Mouse (Mus musculus) MEL (cell line): ENCODE results near the gene Mrps26. TPM values are rescaled to one million over a fixed set of nuclear protein-coding genes. Genes with fewer than 3 reads are reported as not detected.
A peak's percentile ranks its signal among the peaks of the same experiment; 100 is the strongest.

Experiments
- DNase-seq: peaks from one replicate; pipeline ENCODE4 v3.0.0; 2011; ENCODE audit warnings: low read depth, low spot score
- H3K27ac ChIP-seq: 2 replicates; pipeline ENCODE4 v1.5.1; 2012; ENCODE audit warnings: low read depth, mild to moderate bottlenecking, control low read depth, low read length, moderate library complexity; ENCODE audit not compliant: control insufficient read depth
- H3K27me3 ChIP-seq, 2 experiments: fragments of 150-350 bp in 1 of 2; sonication (generic) in 1 of 2; 2 replicates each; pipeline ENCODE4 v1.6.1; 2012; ENCODE audit warnings: low read length in 2 of 2, mild to moderate bottlenecking in 2 of 2, improper control_type of control experiment in 1 of 2, moderate library complexity in 1 of 2; ENCODE audit not compliant: insufficient read depth in 2 of 2, control insufficient read depth in 1 of 2
- H3K36me3 ChIP-seq, 2 experiments: 2 replicates each; pipeline ENCODE4 v1.6.1; 2012 to 2014; ENCODE audit warnings: low read length in 2 of 2, improper control_type of control experiment in 1 of 2, inconsistent platforms in 1 of 2, mild to moderate bottlenecking in 1 of 2; ENCODE audit not compliant: insufficient read depth in 2 of 2, control insufficient read depth in 1 of 2
- H3K4me1 ChIP-seq, 2 experiments: fragments of 150-350 bp in 1 of 2; sonication (generic) in 1 of 2; 2 replicates each; pipeline ENCODE4 v1.6.1; 2012; ENCODE audit warnings: low read length in 2 of 2, improper control_type of control experiment in 1 of 2, mild to moderate bottlenecking in 1 of 2; ENCODE audit not compliant: insufficient read depth in 2 of 2, control insufficient read depth in 1 of 2
- H3K4me3 ChIP-seq, 2 experiments: fragments of 150-350 bp in 1 of 2; sonication (generic) in 1 of 2; 2 replicates each; pipeline ENCODE4 v1.5.1; 2012; ENCODE audit warnings: low read depth in 2 of 2, low read length in 2 of 2, mild to moderate bottlenecking in 2 of 2, moderate library complexity in 2 of 2, control low read depth in 1 of 2, improper control_type of control experiment in 1 of 2; ENCODE audit not compliant: control insufficient read depth in 1 of 2, insufficient read depth in 1 of 2
- H3K79me2 ChIP-seq: 2 replicates; pipeline ENCODE4 v1.6.1; 2012; ENCODE audit warnings: mild to moderate bottlenecking, low read length, moderate library complexity; ENCODE audit not compliant: control insufficient read depth, poor library complexity, insufficient read depth
- H3K9ac ChIP-seq: 2 replicates; pipeline ENCODE4 v1.6.1; 2012; ENCODE audit warnings: low read depth, mild to moderate bottlenecking, control low read depth, low read length, moderate library complexity; ENCODE audit not compliant: control insufficient read depth, poor library complexity, severe bottlenecking
- H3K9me3 ChIP-seq: fragments of 150-350 bp; sonication (generic); replicated peaks from 2 replicates; pipeline ENCODE4 v1.6.1; 2012; ENCODE audit warnings: mild to moderate bottlenecking, low read length, improper control_type of control experiment, moderate library complexity; ENCODE audit not compliant: insufficient read depth
- BHLHE40 ChIP-seq: IDR thresholded peaks from 2 replicates; pipeline ENCODE4 v1.6.1; 2012; ENCODE audit warnings: low read depth, mild to moderate bottlenecking, inconsistent platforms, low read length, improper control_type of control experiment, borderline replicate concordance
- CHD1 ChIP-seq: IDR thresholded peaks from 2 replicates; pipeline ENCODE4 v1.6.1; 2012; ENCODE audit warnings: low read depth, mild to moderate bottlenecking, inconsistent platforms, low read length, improper control_type of control experiment
- CTCF ChIP-seq, 3 experiments: IDR thresholded peaks in 2 of 3; conservative IDR thresholded peaks in 1 of 3; 2 replicates each; pipeline ENCODE4 v1.5.1; 2011 to 2012; ENCODE audit warnings: low read length in 3 of 3, low read depth in 2 of 3, mild to moderate bottlenecking in 2 of 3, improper control_type of control experiment in 1 of 3, inconsistent platforms in 1 of 3, mixed read lengths in 1 of 3, moderate library complexity in 1 of 3; ENCODE audit not compliant: control insufficient read depth in 1 of 3, insufficient read depth in 1 of 3, poor library complexity in 1 of 3, severe bottlenecking in 1 of 3
- E2F4 ChIP-seq: IDR thresholded peaks from 2 replicates; pipeline ENCODE4 v1.6.1; 2011; ENCODE audit warnings: low read depth, low read length, improper control_type of control experiment, borderline replicate concordance
- ELF1 ChIP-seq: IDR thresholded peaks from 2 replicates; pipeline ENCODE4 v1.6.1; 2014; ENCODE audit warnings: low read depth, mild to moderate bottlenecking, inconsistent platforms, low read length, improper control_type of control experiment, moderate library complexity
- EP300 ChIP-seq, 2 experiments: IDR thresholded peaks; 2 replicates each; pipeline ENCODE4 v1.6.1; 2011; ENCODE audit warnings: improper control_type of control experiment in 2 of 2, low read length in 2 of 2, low read depth in 1 of 2, mild to moderate bottlenecking in 1 of 2
- ETS1 ChIP-seq: IDR thresholded peaks from 2 replicates; pipeline ENCODE4 v1.6.1; 2012; ENCODE audit warnings: low read depth, mild to moderate bottlenecking, inconsistent platforms, low read length, improper control_type of control experiment, moderate library complexity
- HCFC1 ChIP-seq: IDR thresholded peaks from 2 replicates; pipeline ENCODE4 v1.6.1; 2012; ENCODE audit warnings: low read depth, mild to moderate bottlenecking, inconsistent platforms, low read length, improper control_type of control experiment, moderate library complexity
- MAX ChIP-seq: IDR thresholded peaks from 2 replicates; pipeline ENCODE4 v1.6.1; 2011; ENCODE audit warnings: low read length, improper control_type of control experiment
- MXI1 ChIP-seq: IDR thresholded peaks from 2 replicates; pipeline ENCODE4 v1.6.1; 2011; ENCODE audit warnings: mild to moderate bottlenecking, low read depth, low read length, improper control_type of control experiment
- MYB ChIP-seq: IDR thresholded peaks from 2 replicates; pipeline ENCODE4 v1.6.1; 2011; ENCODE audit warnings: mild to moderate bottlenecking, low read depth, low read length, improper control_type of control experiment
- MYC ChIP-seq: IDR thresholded peaks from 2 replicates; pipeline ENCODE4 v1.6.1; 2011; ENCODE audit warnings: low read depth, mild to moderate bottlenecking, low read length, improper control_type of control experiment, moderate library complexity
- NELFE ChIP-seq: IDR thresholded peaks from 2 replicates; pipeline ENCODE4 v1.6.1; 2011; ENCODE audit warnings: low read depth, low read length, improper control_type of control experiment
- POLR2A ChIP-seq, 2 experiments: IDR thresholded peaks; 2 replicates each; pipeline ENCODE4 v1.6.1; 2011 to 2012; ENCODE audit warnings: low read length in 2 of 2, mild to moderate bottlenecking in 2 of 2, control low read depth in 1 of 2, improper control_type of control experiment in 1 of 2, low read depth in 1 of 2, moderate library complexity in 1 of 2; ENCODE audit not compliant: control insufficient read depth in 1 of 2, insufficient read depth in 1 of 2, poor library complexity in 1 of 2
- RAD21 ChIP-seq: IDR thresholded peaks from 2 replicates; pipeline ENCODE4 v1.6.1; 2011; ENCODE audit warnings: mild to moderate bottlenecking, low read depth, low read length, improper control_type of control experiment
- SIN3A ChIP-seq: IDR thresholded peaks from 2 replicates; pipeline ENCODE4 v1.6.1; 2012; ENCODE audit warnings: low read length, improper control_type of control experiment, inconsistent platforms
- TAL1 ChIP-seq: IDR thresholded peaks from 2 replicates; pipeline ENCODE4 v1.6.1; 2012; ENCODE audit warnings: mild to moderate bottlenecking, inconsistent platforms, low read length, moderate library complexity, mixed read lengths
- TBP ChIP-seq: IDR thresholded peaks from 2 replicates; pipeline ENCODE4 v1.8.0; 2011; ENCODE audit warnings: low read depth, low read length, improper control_type of control experiment
- TCF12 ChIP-seq: IDR thresholded peaks from 2 replicates; pipeline ENCODE4 v1.6.1; 2014; ENCODE audit warnings: low read depth, mild to moderate bottlenecking, inconsistent platforms, low read length, improper control_type of control experiment, moderate library complexity
- USF1 ChIP-seq: IDR thresholded peaks from 2 replicates; pipeline ENCODE4 v1.6.1; 2014; ENCODE audit warnings: low read depth, mild to moderate bottlenecking, inconsistent platforms, low read length, improper control_type of control experiment, moderate library complexity
- USF2 ChIP-seq, 2 experiments: IDR thresholded peaks; 2 replicates each; pipeline ENCODE4 v1.6.1; 2011 to 2012; ENCODE audit warnings: improper control_type of control experiment in 2 of 2, low read length in 2 of 2, borderline replicate concordance in 1 of 2, inconsistent platforms in 1 of 2, low read depth in 1 of 2, mild to moderate bottlenecking in 1 of 2; ENCODE audit not compliant: insufficient read depth in 1 of 2
- ZKSCAN1 ChIP-seq: IDR thresholded peaks from 2 replicates; pipeline ENCODE4 v1.6.1; 2012; ENCODE audit warnings: low read depth, mild to moderate bottlenecking, inconsistent platforms, low read length, improper control_type of control experiment, moderate library complexity
- ZMIZ1 ChIP-seq: IDR thresholded peaks from 2 replicates; pipeline ENCODE4 v1.6.1; 2012; ENCODE audit warnings: low read depth, mild to moderate bottlenecking, inconsistent platforms, low read length, improper control_type of control experiment, moderate library complexity
- ZNF384 ChIP-seq: IDR thresholded peaks from 2 replicates; pipeline ENCODE4 v1.6.1; 2012; ENCODE audit warnings: low read depth, mild to moderate bottlenecking, inconsistent platforms, low read length, improper control_type of control experiment
- polyA plus RNA-seq, 2 experiments: library from polyadenylated mRNA; stranded (reverse) in 1 of 2; unstranded in 1 of 2; fragments of >175 nt in 1 of 2; fragments of >200 nt in 1 of 2; gene quantifications; 2 replicates each; pipeline versions ENCODE4 v1.2.1 to v1.2.4; 2012; ENCODE audit warnings: low replicate concordance in 2 of 2, low read depth in 1 of 2; ENCODE audit not compliant: insufficient read length in 2 of 2, insufficient read depth in 1 of 2, missing spikeins in 1 of 2
- total RNA-seq: library from RNA; depleted of rRNA; stranded (reverse); fragments of 300-350 nt; gene quantifications from 2 replicates; pipeline ENCODE4 v1.2.3, GENCODE M21; 2012

Gene Mrps26
- total and polyA plus RNA-seq, 3 experiments, result 121 to 154 TPM; not detected in 1

GRCm38 (mm10) chr2:130583902-130584560 is 20.5 kb downstream of the Mrps26 start:
- Histone ChIP-seq H3K36me3 (peaks cover 0 to 8% of the 10 kb centered on the region in 2 experiments; a peak in 2 of 4 replicates), H3K27me3 (no peaks in the 10 kb centered on the region), H3K9me3 (no peaks in the 10 kb centered on the region), H3K79me2 (no peaks in the 10 kb centered on the region), H3K9ac (no peak overlapping the region), H3K4me3 (no peak overlapping the region), H3K4me1 (peaks cover 11 to 24% of the 10 kb centered on the region in 2 experiments)
- no peak for DNase-seq
- TF ChIP-seq ZKSCAN1 (no peak), ZMIZ1 (no peak), CHD1 (no peak), TBP (no peak), ELF1 (no peak), POLR2A (IDR thresholded peaks at IDR 0.05; ENCODE audit: control insufficient read depth in 1 of 2, insufficient read depth in 1 of 2, low read depth in 1 of 2, low read length in 2 of 2, poor library complexity in 1 of 2) (no peak), MYB (no peak), TAL1 (no peak), SIN3A (no peak)
- TF ChIP-seq, all 39 proteins: peak for 0
- H3K27ac ChIP-seq, result no peak overlapping the region

GRCm38 (mm10) chr2:130586016-130586415 is 22.5 kb downstream of the Mrps26 start:
- no peak overlapping the region for H3K4me3 ChIP-seq
- TF ChIP-seq USF2 (IDR thresholded peaks at IDR 0.05; ENCODE audit: borderline replicate concordance in 1 of 2, insufficient read depth in 1 of 2, low read depth in 1 of 2, low read length in 2 of 2) (no peak), ELF1 (no peak), ZKSCAN1 (no peak), MXI1 (no peak), NELFE (no peak), TAL1 (no peak), RAD21 (no peak), SIN3A (no peak)
- H3K27me3 ChIP-seq, result no peaks in the 10 kb centered on the region
- DNase-seq, result no peak
- H3K36me3 ChIP-seq, result peaks cover 0 to 8% of the 10 kb centered on the region in 2 experiments; a peak in 2 of 4 replicates
- no peak overlapping the region for H3K9ac ChIP-seq
- no peaks in the 10 kb centered on the region for H3K9me3 ChIP-seq
- peaks cover 11 to 25% of the 10 kb centered on the region in 2 experiments for H3K4me1 ChIP-seq
- no peak overlapping the region for H3K27ac ChIP-seq
- H3K79me2 ChIP-seq, result no peaks in the 10 kb centered on the region

- H3K27ac ChIP-seq, result peak overlapping the region; percentile 8; the same call in 1 of the 2 replicates
- no peak overlapping the region for H3K4me3 ChIP-seq
- no peaks in the 10 kb centered on the region for H3K27me3 ChIP-seq
- no peaks in the 10 kb centered on the region for H3K9me3 ChIP-seq
- H3K36me3 ChIP-seq, result peaks cover 0 to 8% of the 10 kb centered on the region in 2 experiments; a peak in 2 of 4 replicates
- DNase-seq, result peak; percentile 67
- H3K4me1 ChIP-seq, result peaks cover 11 to 25% of the 10 kb centered on the region in 2 experiments
- no peak overlapping the region for H3K9ac ChIP-seq
- no peaks in the 10 kb centered on the region for H3K79me2 ChIP-seq
- peak; percentile 87 for TF ChIP-seq ETS1
- TF ChIP-seq TCF12, result peak; percentile 69
- TF ChIP-seq HCFC1, result peak; percentile 24; the same call in 1 of the 2 replicates
- TF ChIP-seq CHD1, result no peak
- no peak for TF ChIP-seq E2F4
- no peak for TF ChIP-seq CTCF (IDR thresholded peaks at IDR 0.05 in 2 of 3, conservative IDR thresholded peaks at IDR 0.05 in 1 of 3; ENCODE audit: control insufficient read depth in 1 of 3, insufficient read depth in 1 of 3, low read depth in 2 of 3, low read length in 3 of 3, poor library complexity in 1 of 3, severe bottlenecking in 1 of 3)
- peak; percentile 88 for TF ChIP-seq ZNF384
- TF ChIP-seq USF1, result no peak
- peak; percentile 12 to 30; a peak in 3 of 4 replicates for TF ChIP-seq EP300 (IDR thresholded peaks at IDR 0.05; ENCODE audit: low read depth in 1 of 2, low read length in 2 of 2)
- TF ChIP-seq RAD21, result no peak
- no peak for TF ChIP-seq POLR2A (IDR thresholded peaks at IDR 0.05; ENCODE audit: control insufficient read depth in 1 of 2, insufficient read depth in 1 of 2, low read depth in 1 of 2, low read length in 2 of 2, poor library complexity in 1 of 2)
- TF ChIP-seq BHLHE40, result no peak
- peak; percentile 38; the same call in 1 of the 2 replicates for TF ChIP-seq MAX
- TF ChIP-seq MYC, result peak; percentile 46; the same call in 1 of the 2 replicates
- TF ChIP-seq TBP, result no peak
These were observed 24.8 kb downstream of the Mrps26 start for GRCm38 (mm10) chr2:130588373-130588772.
